Mouse (Mus musculus) intestine, embryonic 16.5 days (tissue): Measurements from ENCODE around the gene Cant1. TPM values are rescaled to one million over a fixed set of nuclear protein-coding genes. Genes with fewer than 3 reads are reported as not detected.

Experiments
- ATAC-seq: fragments of 200-750 bp; cut with Nextera tagmentation; 2 replicates; pipeline ENCODE4 v1.8.0; 2017; ENCODE audit warnings: moderate TSS enrichment, moderate library complexity
- H3K27ac ChIP-seq: fragments of 300-500 bp; sonication (generic); 2 replicates; pipeline ENCODE4 v1.5.1; 2014; ENCODE audit warnings: mild to moderate bottlenecking, low read length
- H3K27me3 ChIP-seq: fragments of 300-500 bp; sonication (generic); replicated peaks from 2 replicates; pipeline ENCODE4 v1.6.1; 2014; ENCODE audit warnings: low read length, control low read depth, mixed read lengths; ENCODE audit not compliant: control insufficient read depth, insufficient read depth
- H3K36me3 ChIP-seq: fragments of 300-500 bp; sonication (generic); 2 replicates; pipeline ENCODE4 v1.6.1; 2014; ENCODE audit warnings: low read length, control low read depth; ENCODE audit not compliant: control insufficient read depth, insufficient read depth
- H3K4me1 ChIP-seq: fragments of 300-500 bp; sonication (generic); 2 replicates; pipeline ENCODE4 v1.6.1; 2014; ENCODE audit warnings: low read length, control low read depth, mixed read lengths; ENCODE audit not compliant: control insufficient read depth, insufficient read depth
- H3K4me2 ChIP-seq: fragments of 300-500 bp; sonication (generic); 2 replicates; pipeline ENCODE4 v1.6.1; 2014; ENCODE audit warnings: low read depth, low read length, control low read depth
- H3K4me3 ChIP-seq: fragments of 300-500 bp; sonication (generic); 2 replicates; pipeline ENCODE4 v1.5.1; 2014; ENCODE audit warnings: mild to moderate bottlenecking, low read length
- H3K9ac ChIP-seq: fragments of 300-500 bp; sonication (generic); 2 replicates; pipeline ENCODE4 v1.6.1; 2014; ENCODE audit warnings: low read depth, low read length
- H3K9me3 ChIP-seq: fragments of 300-500 bp; sonication (generic); 2 replicates; pipeline ENCODE4 v1.6.1; 2016; ENCODE audit warnings: low read length, control low read depth; ENCODE audit not compliant: control insufficient read depth
- WGBS: fragments of 180-500 bp; shearing (Covaris S2); extraction: QIAGEN DNeasy Blood & Tissue Kit; methylation state at CpG from one replicate; pipeline ENCODE4 v1.1.7; 2014; 5-methylcytosine and 5-hydroxymethylcytosine counted together
- polyA plus RNA-seq: library from polyadenylated mRNA; unstranded; fragments of >200 nt; fragmentation: Nextera tagmentation; extraction: Ambion mirVana; gene quantifications from 2 replicates; pipeline ENCODE4 v1.2.1, GENCODE M21; 2015

Gene Cant1
- 38.7 and 44.1 TPM in 2 replicates for polyA plus RNA-seq

GRCm38 (mm10) chr11:118418834-118419504 lies at the start of gene Cant1:
Gene Cant1 (minus strand): TSS chr11:118419086.
- no peaks in the 10 kb centered on the region for H3K9me3 ChIP-seq
- H3K4me2 ChIP-seq = peak within 1 kb of the TSS; percentile 84
- peaks cover 42% of the 10 kb centered on the region for H3K4me1 ChIP-seq
- peak; percentile 90 for ATAC-seq
- H3K9ac ChIP-seq = peak within 1 kb of the TSS; percentile 98
- under 1% methylated on average over 50 of the region's 50 CpGs for WGBS
- peak within 1 kb of the TSS; percentile 94 for H3K4me3 ChIP-seq
- H3K27me3 ChIP-seq = no peaks in the 10 kb centered on the region
- peak within 1 kb of the TSS; percentile 84 for H3K27ac ChIP-seq
- H3K36me3 ChIP-seq = 0 out of 2 replicates have a peak, but pooled peaks cover 2% of the 10 kb centered on the region

DNA sequence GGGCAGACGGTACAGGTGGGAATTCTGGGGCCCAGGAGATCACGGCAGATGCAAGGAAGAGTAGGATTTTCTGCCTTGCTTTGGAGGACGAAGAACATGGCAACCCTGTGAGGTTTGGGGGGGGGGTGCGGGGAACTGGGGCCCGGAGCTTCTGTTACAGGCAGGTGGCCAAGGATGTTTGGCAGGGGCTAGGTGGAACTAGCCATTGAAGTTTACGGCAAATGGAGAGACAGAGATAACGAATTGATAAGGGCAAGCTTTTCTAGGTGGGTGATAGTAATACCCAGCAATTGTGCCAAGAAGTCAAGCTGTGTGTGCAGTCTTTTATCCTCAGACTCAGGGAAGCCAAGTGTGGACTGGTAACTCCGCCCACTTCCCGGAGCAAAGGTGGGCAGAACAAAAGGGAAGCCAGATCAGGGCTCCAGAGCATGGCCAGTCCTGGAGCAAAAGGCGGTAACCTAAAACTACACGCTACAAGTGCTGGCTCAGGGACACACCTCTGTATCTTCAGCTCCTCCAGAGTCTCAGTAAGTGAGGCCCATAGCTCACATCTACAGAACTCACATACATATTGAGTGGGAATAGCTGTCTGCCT lies 48.7 kb upstream of the Cant1 start:
- Histone ChIP-seq H3K27me3 (no peaks in the 10 kb centered on the region), H3K9me3 (no peaks in the 10 kb centered on the region), H3K9ac (no peak overlapping the region), H3K4me1 (peaks cover 18% of the 10 kb centered on the region), H3K4me3 (no peak overlapping the region), H3K4me2 (no peak overlapping the region), H3K27ac (peak overlapping the region; percentile 89), H3K36me3 (no peaks in the 10 kb centered on the region)
- peak; percentile 73 for ATAC-seq
- 47% methylated on average over 11 of the region's 11 CpGs for WGBS

GRCm38 (mm10) chr11:118460280-118460679 lies 41.4 kb upstream of the Cant1 start:
- H3K27ac ChIP-seq = no peak overlapping the region
- no peak overlapping the region for H3K9ac ChIP-seq
- 0 out of 2 replicates have a peak, but pooled peaks cover 3% of the 10 kb centered on the region for H3K9me3 ChIP-seq
- no peak for ATAC-seq
- WGBS = 64% methylated on average over 6 of the region's 6 CpGs
- H3K27me3 ChIP-seq = no peaks in the 10 kb centered on the region
- no peak overlapping the region for H3K4me2 ChIP-seq
- H3K4me1 ChIP-seq = peaks cover 8% of the 10 kb centered on the region
- H3K4me3 ChIP-seq = no peak overlapping the region
- no peaks in the 10 kb centered on the region for H3K36me3 ChIP-seq

GRCm38 (mm10) chr11:118459536-118459935 lies 40.6 kb upstream of the Cant1 start:
- ATAC-seq = peak; percentile 42; the same call in 1 of the 2 replicates
- Histone ChIP-seq H3K27me3 (no peaks in the 10 kb centered on the region), H3K4me2 (peak overlapping the region; percentile 19), H3K9ac (peak overlapping the region; percentile 45; the same call in 1 of the 2 replicates), H3K4me3 (no peak overlapping the region), H3K4me1 (peaks cover 8% of the 10 kb centered on the region), H3K36me3 (no peaks in the 10 kb centered on the region), H3K27ac (peak overlapping the region; percentile 61; the same call in 1 of the 2 replicates), H3K9me3 (0 out of 2 replicates have a peak, but pooled peaks cover 3% of the 10 kb centered on the region)
- WGBS = 69% methylated on average over 4 of the region's 4 CpGs

GRCm38 (mm10) chr11:118459051-118459450 lies 40.2 kb upstream of the Cant1 start:
- Histone ChIP-seq H3K4me1 (peaks cover 8% of the 10 kb centered on the region), H3K27me3 (no peaks in the 10 kb centered on the region), H3K9me3 (0 out of 2 replicates have a peak, but pooled peaks cover 3% of the 10 kb centered on the region), H3K4me2 (peak overlapping the region; percentile 19), H3K9ac (peak overlapping the region; percentile 45; the same call in 1 of the 2 replicates), H3K4me3 (0 out of 2 replicates have a peak overlapping the region, but pooled peaks have one; percentile 3), H3K27ac (peak overlapping the region; percentile 61), H3K36me3 (no peaks in the 10 kb centered on the region)
- 27% methylated on average over 8 of the region's 8 CpGs for WGBS
- peak; percentile 79 for ATAC-seq

- 0 out of 2 replicates have a peak, but pooled peaks cover 3% of the 10 kb centered on the region for H3K9me3 ChIP-seq
- WGBS = 74% methylated on average over 11 of the region's 11 CpGs
- no peak overlapping the region for H3K4me3 ChIP-seq
- no peak overlapping the region for H3K27ac ChIP-seq
- H3K4me2 ChIP-seq = no peak overlapping the region
- no peaks in the 10 kb centered on the region for H3K27me3 ChIP-seq
- no peaks in the 10 kb centered on the region for H3K36me3 ChIP-seq
- H3K4me1 ChIP-seq = peaks cover 8% of the 10 kb centered on the region
- ATAC-seq = no peak
- no peak overlapping the region for H3K9ac ChIP-seq
Measured at GRCm38 (mm10) chr11:118456937-118457336, 38.1 kb upstream of the Cant1 start.

DNA sequence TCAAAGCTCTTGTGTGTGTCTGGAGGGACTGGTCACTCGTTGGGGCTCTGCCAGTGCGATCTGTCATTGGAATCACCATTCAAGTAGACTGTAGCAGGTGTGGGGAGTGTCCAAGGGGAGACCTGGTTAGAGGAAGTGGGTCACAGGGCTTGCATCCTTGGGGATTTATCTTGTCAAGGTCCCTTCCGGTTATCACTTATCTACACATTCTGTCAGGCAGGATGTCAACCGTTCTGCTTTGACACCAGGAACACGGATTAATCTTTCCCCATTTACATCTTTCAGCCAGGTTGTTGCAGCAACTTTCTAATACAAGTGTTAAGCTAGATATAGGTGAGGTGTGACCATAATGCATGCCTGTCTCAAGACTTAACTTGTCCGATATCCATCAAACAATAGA lies 36.9 kb upstream of the Cant1 start:
- ATAC-seq = no peak
- 79% methylated on average over 6 of the region's 6 CpGs for WGBS
- H3K9me3 ChIP-seq = 0 out of 2 replicates have a peak, but pooled peaks cover 3% of the 10 kb centered on the region
- H3K4me1 ChIP-seq = peaks cover 8% of the 10 kb centered on the region
- no peaks in the 10 kb centered on the region for H3K36me3 ChIP-seq
- H3K4me3 ChIP-seq = no peak overlapping the region
- no peak overlapping the region for H3K9ac ChIP-seq
- H3K27me3 ChIP-seq = no peaks in the 10 kb centered on the region
- no peak overlapping the region for H3K4me2 ChIP-seq
- H3K27ac ChIP-seq = no peak overlapping the region

- Histone ChIP-seq H3K27ac (no peak overlapping the region), H3K36me3 (no peaks in the 10 kb centered on the region), H3K4me3 (no peak overlapping the region), H3K9ac (no peak overlapping the region), H3K4me2 (no peak overlapping the region), H3K9me3 (no peaks in the 10 kb centered on the region), H3K4me1 (peaks cover 5% of the 10 kb centered on the region), H3K27me3 (no peaks in the 10 kb centered on the region)
- ATAC-seq = no peak
- WGBS = 67% methylated on average over 11 of the region's 11 CpGs
Measured at GRCm38 (mm10) chr11:118453886-118454671, 35.2 kb upstream of the Cant1 start.

DNA sequence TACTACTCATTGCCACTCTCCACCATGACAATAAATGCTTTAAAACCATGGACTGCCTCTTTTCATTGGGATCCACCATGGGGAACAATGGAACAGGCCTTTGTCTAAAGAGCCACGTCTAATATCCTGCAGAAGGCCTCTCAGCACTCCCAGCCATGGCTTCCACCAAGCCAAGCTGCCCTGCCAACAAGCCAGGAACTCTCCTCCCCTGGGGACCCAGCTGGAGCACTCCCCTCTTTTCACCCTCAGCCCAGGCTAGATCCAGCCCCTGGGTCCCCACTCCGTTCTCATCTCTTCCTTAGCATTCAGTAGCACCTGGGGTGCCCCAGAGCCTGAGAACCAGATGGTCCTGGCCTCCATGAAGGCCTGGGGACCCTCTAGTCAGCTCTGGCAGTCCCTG lies 34.1 kb upstream of the Cant1 start:
- Histone ChIP-seq H3K4me2 (no peak overlapping the region), H3K36me3 (no peaks in the 10 kb centered on the region), H3K4me1 (no peaks in the 10 kb centered on the region), H3K9ac (no peak overlapping the region), H3K9me3 (no peaks in the 10 kb centered on the region), H3K4me3 (no peak overlapping the region), H3K27me3 (no peaks in the 10 kb centered on the region), H3K27ac (no peak overlapping the region)
- no peak for ATAC-seq
- 65% methylated on average over 2 of the region's 2 CpGs for WGBS
